Mouse (Mus musculus) MEL (cell line): ENCODE measurements around the gene Upf1. TPM values are rescaled to one million over a fixed set of nuclear protein-coding genes. Genes with fewer than 3 reads are reported as not detected.
A peak's percentile ranks its signal among the peaks of the same experiment; 100 is the strongest.

Experiments used
- DNase-seq: peaks from one replicate; pipeline ENCODE4 v3.0.0; 2011; ENCODE audit warnings: low read depth, low spot score
- H3K27ac ChIP-seq: 2 replicates; pipeline ENCODE4 v1.5.1; 2012; ENCODE audit warnings: low read depth, mild to moderate bottlenecking, control low read depth, low read length, moderate library complexity; ENCODE audit not compliant: control insufficient read depth
- H3K27me3 ChIP-seq, 2 experiments: fragments of 150-350 bp in 1 of 2; sonication (generic) in 1 of 2; 2 replicates each; pipeline ENCODE4 v1.6.1; 2012; ENCODE audit warnings: low read length in 2 of 2, mild to moderate bottlenecking in 2 of 2, improper control_type of control experiment in 1 of 2, moderate library complexity in 1 of 2; ENCODE audit not compliant: insufficient read depth in 2 of 2, control insufficient read depth in 1 of 2
- H3K36me3 ChIP-seq, 2 experiments: 2 replicates each; pipeline ENCODE4 v1.6.1; 2012 to 2014; ENCODE audit warnings: low read length in 2 of 2, improper control_type of control experiment in 1 of 2, inconsistent platforms in 1 of 2, mild to moderate bottlenecking in 1 of 2; ENCODE audit not compliant: insufficient read depth in 2 of 2, control insufficient read depth in 1 of 2
- H3K4me1 ChIP-seq, 2 experiments: fragments of 150-350 bp in 1 of 2; sonication (generic) in 1 of 2; 2 replicates each; pipeline ENCODE4 v1.6.1; 2012; ENCODE audit warnings: low read length in 2 of 2, improper control_type of control experiment in 1 of 2, mild to moderate bottlenecking in 1 of 2; ENCODE audit not compliant: insufficient read depth in 2 of 2, control insufficient read depth in 1 of 2
- H3K4me3 ChIP-seq, 2 experiments: fragments of 150-350 bp in 1 of 2; sonication (generic) in 1 of 2; 2 replicates each; pipeline ENCODE4 v1.5.1; 2012; ENCODE audit warnings: low read depth in 2 of 2, low read length in 2 of 2, mild to moderate bottlenecking in 2 of 2, moderate library complexity in 2 of 2, control low read depth in 1 of 2, improper control_type of control experiment in 1 of 2; ENCODE audit not compliant: control insufficient read depth in 1 of 2, insufficient read depth in 1 of 2
- H3K79me2 ChIP-seq: 2 replicates; pipeline ENCODE4 v1.6.1; 2012; ENCODE audit warnings: mild to moderate bottlenecking, low read length, moderate library complexity; ENCODE audit not compliant: control insufficient read depth, poor library complexity, insufficient read depth
- H3K9ac ChIP-seq: 2 replicates; pipeline ENCODE4 v1.6.1; 2012; ENCODE audit warnings: low read depth, mild to moderate bottlenecking, control low read depth, low read length, moderate library complexity; ENCODE audit not compliant: control insufficient read depth, poor library complexity, severe bottlenecking
- H3K9me3 ChIP-seq: fragments of 150-350 bp; sonication (generic); replicated peaks from 2 replicates; pipeline ENCODE4 v1.6.1; 2012; ENCODE audit warnings: mild to moderate bottlenecking, low read length, improper control_type of control experiment, moderate library complexity; ENCODE audit not compliant: insufficient read depth
- BHLHE40 ChIP-seq: IDR thresholded peaks from 2 replicates; pipeline ENCODE4 v1.6.1; 2012; ENCODE audit warnings: low read depth, mild to moderate bottlenecking, inconsistent platforms, low read length, improper control_type of control experiment, borderline replicate concordance
- CHD1 ChIP-seq: IDR thresholded peaks from 2 replicates; pipeline ENCODE4 v1.6.1; 2012; ENCODE audit warnings: low read depth, mild to moderate bottlenecking, inconsistent platforms, low read length, improper control_type of control experiment
- CTCF ChIP-seq, 3 experiments: IDR thresholded peaks in 2 of 3; conservative IDR thresholded peaks in 1 of 3; 2 replicates each; pipeline ENCODE4 v1.5.1; 2011 to 2012; ENCODE audit warnings: low read length in 3 of 3, low read depth in 2 of 3, mild to moderate bottlenecking in 2 of 3, improper control_type of control experiment in 1 of 3, inconsistent platforms in 1 of 3, mixed read lengths in 1 of 3, moderate library complexity in 1 of 3; ENCODE audit not compliant: control insufficient read depth in 1 of 3, insufficient read depth in 1 of 3, poor library complexity in 1 of 3, severe bottlenecking in 1 of 3
- E2F4 ChIP-seq: IDR thresholded peaks from 2 replicates; pipeline ENCODE4 v1.6.1; 2011; ENCODE audit warnings: low read depth, low read length, improper control_type of control experiment, borderline replicate concordance
- ELF1 ChIP-seq: IDR thresholded peaks from 2 replicates; pipeline ENCODE4 v1.6.1; 2014; ENCODE audit warnings: low read depth, mild to moderate bottlenecking, inconsistent platforms, low read length, improper control_type of control experiment, moderate library complexity
- EP300 ChIP-seq, 2 experiments: IDR thresholded peaks; 2 replicates each; pipeline ENCODE4 v1.6.1; 2011; ENCODE audit warnings: improper control_type of control experiment in 2 of 2, low read length in 2 of 2, low read depth in 1 of 2, mild to moderate bottlenecking in 1 of 2
- ETS1 ChIP-seq: IDR thresholded peaks from 2 replicates; pipeline ENCODE4 v1.6.1; 2012; ENCODE audit warnings: low read depth, mild to moderate bottlenecking, inconsistent platforms, low read length, improper control_type of control experiment, moderate library complexity
- GABPA ChIP-seq: IDR thresholded peaks from 2 replicates; pipeline ENCODE4 v1.6.1; 2012; ENCODE audit warnings: low read depth, mild to moderate bottlenecking, inconsistent platforms, low read length, improper control_type of control experiment, moderate library complexity
- GATA1 ChIP-seq: IDR thresholded peaks from 2 replicates; pipeline ENCODE4 v1.6.1; 2011; ENCODE audit warnings: low read depth, low read length, improper control_type of control experiment
- HCFC1 ChIP-seq: IDR thresholded peaks from 2 replicates; pipeline ENCODE4 v1.6.1; 2012; ENCODE audit warnings: low read depth, mild to moderate bottlenecking, inconsistent platforms, low read length, improper control_type of control experiment, moderate library complexity
- JUND ChIP-seq: IDR thresholded peaks from 2 replicates; pipeline ENCODE4 v1.6.1; 2011; ENCODE audit warnings: low read depth, mild to moderate bottlenecking, improper control_type of control experiment, low read length
- KAT2A ChIP-seq: conservative IDR thresholded peaks from 2 replicates; pipeline ENCODE4 v1.6.1; 2012; ENCODE audit warnings: low read depth, low read length, improper control_type of control experiment, inconsistent platforms
- MAFK ChIP-seq: IDR thresholded peaks from 2 replicates; pipeline ENCODE4 v1.6.1; 2011; ENCODE audit warnings: low read depth, mild to moderate bottlenecking, low read length, improper control_type of control experiment, borderline replicate concordance
- MAX ChIP-seq: IDR thresholded peaks from 2 replicates; pipeline ENCODE4 v1.6.1; 2011; ENCODE audit warnings: low read length, improper control_type of control experiment
- MAZ ChIP-seq: IDR thresholded peaks from 2 replicates; pipeline ENCODE4 v1.6.1; 2012; ENCODE audit warnings: low read depth, mild to moderate bottlenecking, inconsistent platforms, low read length, improper control_type of control experiment
- MXI1 ChIP-seq: IDR thresholded peaks from 2 replicates; pipeline ENCODE4 v1.6.1; 2011; ENCODE audit warnings: mild to moderate bottlenecking, low read depth, low read length, improper control_type of control experiment
- MYC ChIP-seq: IDR thresholded peaks from 2 replicates; pipeline ENCODE4 v1.6.1; 2011; ENCODE audit warnings: low read depth, mild to moderate bottlenecking, low read length, improper control_type of control experiment, moderate library complexity
- NELFE ChIP-seq: IDR thresholded peaks from 2 replicates; pipeline ENCODE4 v1.6.1; 2011; ENCODE audit warnings: low read depth, low read length, improper control_type of control experiment
- NRF1 ChIP-seq: IDR thresholded peaks from 2 replicates; pipeline ENCODE4 v1.6.1; 2014; ENCODE audit warnings: low read depth, mild to moderate bottlenecking, inconsistent platforms, low read length, improper control_type of control experiment, moderate library complexity; ENCODE audit not compliant: poor library complexity, insufficient read depth, severe bottlenecking
- POLR2A ChIP-seq, 2 experiments: IDR thresholded peaks; 2 replicates each; pipeline ENCODE4 v1.6.1; 2011 to 2012; ENCODE audit warnings: low read length in 2 of 2, mild to moderate bottlenecking in 2 of 2, control low read depth in 1 of 2, improper control_type of control experiment in 1 of 2, low read depth in 1 of 2, moderate library complexity in 1 of 2; ENCODE audit not compliant: control insufficient read depth in 1 of 2, insufficient read depth in 1 of 2, poor library complexity in 1 of 2
- POLR2AphosphoS5 ChIP-seq: IDR thresholded peaks from 2 replicates; pipeline ENCODE4 v1.6.1; 2012; ENCODE audit warnings: low read depth, borderline replicate concordance, mild to moderate bottlenecking, inconsistent platforms, low read length, moderate library complexity, mixed read lengths
- RAD21 ChIP-seq: IDR thresholded peaks from 2 replicates; pipeline ENCODE4 v1.6.1; 2011; ENCODE audit warnings: mild to moderate bottlenecking, low read depth, low read length, improper control_type of control experiment
- RCOR1 ChIP-seq: IDR thresholded peaks from 2 replicates; pipeline ENCODE4 v1.6.1; 2012; ENCODE audit warnings: low read depth, mild to moderate bottlenecking, inconsistent platforms, low read length, improper control_type of control experiment
- SIN3A ChIP-seq: IDR thresholded peaks from 2 replicates; pipeline ENCODE4 v1.6.1; 2012; ENCODE audit warnings: low read length, improper control_type of control experiment, inconsistent platforms
- SMC3 ChIP-seq: IDR thresholded peaks from 2 replicates; pipeline ENCODE4 v1.6.1; 2011; ENCODE audit warnings: low read depth, low read length, improper control_type of control experiment
- TAL1 ChIP-seq: IDR thresholded peaks from 2 replicates; pipeline ENCODE4 v1.6.1; 2012; ENCODE audit warnings: mild to moderate bottlenecking, inconsistent platforms, low read length, moderate library complexity, mixed read lengths
- TCF12 ChIP-seq: IDR thresholded peaks from 2 replicates; pipeline ENCODE4 v1.6.1; 2014; ENCODE audit warnings: low read depth, mild to moderate bottlenecking, inconsistent platforms, low read length, improper control_type of control experiment, moderate library complexity
- UBTF ChIP-seq: IDR thresholded peaks from 2 replicates; pipeline ENCODE4 v1.6.1; 2012; ENCODE audit warnings: low read depth, mild to moderate bottlenecking, inconsistent platforms, low read length, improper control_type of control experiment, moderate library complexity, borderline replicate concordance; ENCODE audit not compliant: insufficient read depth
- ZC3H11A ChIP-seq: IDR thresholded peaks from 2 replicates; pipeline ENCODE4 v1.6.1; 2012; ENCODE audit warnings: low read depth, mild to moderate bottlenecking, inconsistent platforms, low read length, improper control_type of control experiment
- ZKSCAN1 ChIP-seq: IDR thresholded peaks from 2 replicates; pipeline ENCODE4 v1.6.1; 2012; ENCODE audit warnings: low read depth, mild to moderate bottlenecking, inconsistent platforms, low read length, improper control_type of control experiment, moderate library complexity
- ZMIZ1 ChIP-seq: IDR thresholded peaks from 2 replicates; pipeline ENCODE4 v1.6.1; 2012; ENCODE audit warnings: low read depth, mild to moderate bottlenecking, inconsistent platforms, low read length, improper control_type of control experiment, moderate library complexity
- ZNF384 ChIP-seq: IDR thresholded peaks from 2 replicates; pipeline ENCODE4 v1.6.1; 2012; ENCODE audit warnings: low read depth, mild to moderate bottlenecking, inconsistent platforms, low read length, improper control_type of control experiment
- polyA plus RNA-seq, 2 experiments: library from polyadenylated mRNA; stranded (reverse) in 1 of 2; unstranded in 1 of 2; fragments of >175 nt in 1 of 2; fragments of >200 nt in 1 of 2; gene quantifications; 2 replicates each; pipeline versions ENCODE4 v1.2.1 to v1.2.4; 2012; ENCODE audit warnings: low replicate concordance in 2 of 2, low read depth in 1 of 2; ENCODE audit not compliant: insufficient read length in 2 of 2, insufficient read depth in 1 of 2, missing spikeins in 1 of 2
- total RNA-seq: library from RNA; depleted of rRNA; stranded (reverse); fragments of 300-350 nt; gene quantifications from 2 replicates; pipeline ENCODE4 v1.2.3, GENCODE M21; 2012

Upf1 gene
- total and polyA plus RNA-seq, 3 experiments, result 55.4 to 289 (median 89.5) TPM

- TF ChIP-seq ELF1 (peak; percentile 83), RAD21 (no peak), MAZ (0 out of 2 replicates have a peak, but pooled peaks have one; percentile 9), MAFK (no peak; the same call in 1 of the 2 replicates), UBTF (no peak), MAX (peak; percentile 84), NELFE (no peak), CHD1 (no peak), EP300 (IDR thresholded peaks at IDR 0.05; ENCODE audit: low read depth in 1 of 2, low read length in 2 of 2) (peak; percentile 95 to 97), GATA1 (peak; percentile 97), ETS1 (peak; percentile 94), GABPA (no peak), CTCF (IDR thresholded peaks at IDR 0.05 in 2 of 3, conservative IDR thresholded peaks at IDR 0.05 in 1 of 3; ENCODE audit: control insufficient read depth in 1 of 3, insufficient read depth in 1 of 3, low read depth in 2 of 3, low read length in 3 of 3, poor library complexity in 1 of 3, severe bottlenecking in 1 of 3) (no peak), MXI1 (peak; percentile 78), RCOR1 (peak; percentile 81), POLR2A (IDR thresholded peaks at IDR 0.05; ENCODE audit: control insufficient read depth in 1 of 2, insufficient read depth in 1 of 2, low read depth in 1 of 2, low read length in 2 of 2, poor library complexity in 1 of 2) (no peak), KAT2A (no peak; the same call in 1 of the 2 replicates), SMC3 (no peak; the same call in 1 of the 2 replicates), ZMIZ1 (no peak; the same call in 1 of the 2 replicates), POLR2AphosphoS5 (no peak), MYC (peak; percentile 86), ZKSCAN1 (0 out of 2 replicates have a peak, but pooled peaks have one; percentile 32), TCF12 (peak; percentile 99), BHLHE40 (peak; percentile 64; the same call in 1 of the 2 replicates), NRF1 (no peak)
Observed at GRCm38 (mm10) chr8:70327512-70327911, 25.6 kb downstream of the Upf1 start (continued).

DNA sequence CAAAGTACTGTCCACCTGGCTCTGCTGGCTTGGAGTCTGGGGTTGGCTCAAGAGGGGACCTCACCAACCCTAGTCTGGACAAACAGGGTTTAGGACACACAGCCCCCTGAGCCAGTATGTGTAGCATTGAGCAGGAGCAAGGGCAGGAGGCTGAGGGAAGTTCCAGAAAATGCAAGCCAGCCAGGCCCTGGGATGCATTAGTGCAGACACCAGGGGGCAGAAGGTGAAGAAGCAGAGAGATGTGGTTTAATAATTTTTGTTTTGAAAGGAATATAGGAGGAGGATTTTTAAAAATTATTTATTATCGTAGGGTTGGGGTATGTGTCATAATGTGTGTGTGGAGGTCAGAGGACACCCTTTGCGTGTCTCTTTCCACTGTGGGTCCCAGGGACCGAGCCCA, 29.4 kb downstream of the Upf1 start:
- H3K4me3 ChIP-seq, result no peak overlapping the region
- DNase-seq, result no peak
- peak; percentile 16 for TF ChIP-seq RAD21
- TF ChIP-seq GABPA, result no peak
- TF ChIP-seq ZC3H11A, result no peak
- TF ChIP-seq SIN3A, result no peak
- no peak for TF ChIP-seq ZNF384
- TF ChIP-seq TCF12, result no peak
- no peak for TF ChIP-seq BHLHE40
- no peak for TF ChIP-seq MAZ
- TF ChIP-seq JUND, result no peak
- TF ChIP-seq UBTF, result no peak
- TF ChIP-seq SMC3, result peak; percentile 46
- no peak for TF ChIP-seq ETS1
- no peak for TF ChIP-seq EP300 (IDR thresholded peaks at IDR 0.05; ENCODE audit: low read depth in 1 of 2, low read length in 2 of 2)
- TF ChIP-seq POLR2A (IDR thresholded peaks at IDR 0.05; ENCODE audit: control insufficient read depth in 1 of 2, insufficient read depth in 1 of 2, low read depth in 1 of 2, low read length in 2 of 2, poor library complexity in 1 of 2), result no peak
- no peak for TF ChIP-seq ZKSCAN1
- no peak for TF ChIP-seq HCFC1
- TF ChIP-seq CHD1, result no peak
- TF ChIP-seq MAX, result no peak
- TF ChIP-seq MXI1, result no peak
- TF ChIP-seq E2F4, result no peak
- TF ChIP-seq TAL1, result no peak
- no peak for TF ChIP-seq MAFK
- peak in 2 of 3 experiments; percentile 22 to 38; a peak in 2 of 6 replicates for TF ChIP-seq CTCF (IDR thresholded peaks at IDR 0.05 in 2 of 3, conservative IDR thresholded peaks at IDR 0.05 in 1 of 3; ENCODE audit: control insufficient read depth in 1 of 3, insufficient read depth in 1 of 3, low read depth in 2 of 3, low read length in 3 of 3, poor library complexity in 1 of 3, severe bottlenecking in 1 of 3)
- no peak for TF ChIP-seq ELF1

More for the DNA sequence above, 29.4 kb downstream of the Upf1 start:
- no peaks in the 10 kb centered on the region for H3K27me3 ChIP-seq
- no peak overlapping the region for H3K27ac ChIP-seq
- peaks cover 4 to 9% of the 10 kb centered on the region in 2 experiments for H3K4me1 ChIP-seq
- H3K36me3 ChIP-seq, result peaks cover 0 to 3% of the 10 kb centered on the region in 2 experiments; a peak in 3 of 4 replicates
- H3K9ac ChIP-seq, result no peak overlapping the region
- H3K9me3 ChIP-seq, result no peaks in the 10 kb centered on the region
- no peaks in the 10 kb centered on the region for H3K79me2 ChIP-seq
